Mouse (Mus musculus) cerebellum, adult 2 months (tissue): Measurements from ENCODE around the gene Rmnd5a.

Source experiments
- CTCF ChIP-seq: fragments of 200-500 bp; IDR thresholded peaks from 2 replicates; pipeline ENCODE4 v1.5.1; 2011; ENCODE audit warnings: low read depth, mild to moderate bottlenecking, control low read depth, low read length, moderate library complexity, borderline replicate concordance; ENCODE audit not compliant: insufficient read depth
- POLR2A ChIP-seq: fragments of 200-500 bp; IDR thresholded peaks from 2 replicates; pipeline ENCODE4 v1.6.1; 2011; ENCODE audit warnings: low read length, control low read depth, borderline replicate concordance; ENCODE audit not compliant: insufficient read depth

DNA sequence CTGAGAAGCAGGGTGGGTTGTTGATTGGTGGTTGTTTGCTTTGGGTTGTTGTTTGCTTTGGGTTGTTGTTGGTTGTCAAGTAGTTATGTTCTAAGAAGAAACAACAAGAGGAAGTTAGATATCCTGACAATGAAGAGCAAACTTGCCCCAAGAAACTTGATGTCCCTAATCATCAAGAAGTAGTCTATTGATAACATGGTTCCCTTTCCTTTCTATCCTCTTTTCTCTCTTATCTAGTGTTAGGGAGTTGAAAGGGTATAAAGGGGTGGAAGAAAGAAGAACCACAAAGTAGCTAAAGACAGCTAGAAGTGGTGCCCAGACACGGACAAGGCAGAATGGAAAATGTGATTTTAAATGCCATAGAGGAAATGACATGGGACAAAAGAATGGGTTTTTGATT lies 32.3 kb upstream of the Rmnd5a start:
- TF ChIP-seq CTCF = no peak
- TF ChIP-seq POLR2A = no peak
